Mouse (Mus musculus) hindbrain, postnatal 0 days (tissue): ENCODE measurements around the gene Tsc22d2. TPM values are rescaled to one million over a fixed set of nuclear protein-coding genes. Genes with fewer than 3 reads are reported as not detected.

Experiments
- ATAC-seq: fragments of 200-750 bp; cut with Nextera tagmentation; 2 replicates; pipeline ENCODE4 v1.8.0; 2017; ENCODE audit warnings: mild to moderate bottlenecking, moderate TSS enrichment, moderate library complexity
- DNase-seq: peaks from one replicate; pipeline ENCODE4 v3.0.0-alpha.2; 2015; ENCODE audit warnings: low spot score
- H3K27ac ChIP-seq: fragments of 300-500 bp; sonication (generic); 2 replicates; pipeline ENCODE4 v1.5.1; 2014; ENCODE audit warnings: mild to moderate bottlenecking
- H3K27me3 ChIP-seq: fragments of 300-500 bp; sonication (generic); 2 replicates; pipeline ENCODE4 v1.6.1; 2014; ENCODE audit warnings: low read length, mixed read lengths; ENCODE audit not compliant: insufficient read depth
- H3K36me3 ChIP-seq: fragments of 300-500 bp; sonication (generic); 2 replicates; pipeline ENCODE4 v1.6.1; 2014; ENCODE audit warnings: low read length, mixed read lengths; ENCODE audit not compliant: insufficient read depth
- H3K4me1 ChIP-seq: fragments of 300-500 bp; sonication (generic); 2 replicates; pipeline ENCODE4 v1.6.1; 2014; ENCODE audit warnings: antibody characterized with exemption, low read length, mixed read lengths; ENCODE audit not compliant: insufficient read depth
- H3K4me2 ChIP-seq: fragments of 300-500 bp; sonication (generic); 2 replicates; pipeline ENCODE4 v1.6.1; 2014; ENCODE audit warnings: low read depth, mild to moderate bottlenecking, low read length, moderate library complexity, mixed read lengths
- H3K4me3 ChIP-seq: fragments of 300-500 bp; sonication (generic); 2 replicates; pipeline ENCODE4 v1.5.1; 2014; ENCODE audit warnings: low read length
- H3K9ac ChIP-seq: fragments of 300-500 bp; sonication (generic); replicated peaks from 2 replicates; pipeline ENCODE4 v1.6.1; 2014; ENCODE audit warnings: mild to moderate bottlenecking, low read length, moderate library complexity, mixed read lengths
- H3K9me3 ChIP-seq: fragments of 300-500 bp; sonication (generic); 2 replicates; pipeline ENCODE4 v1.6.1; 2016; ENCODE audit warnings: low read length, mixed read lengths
- CTCF ChIP-seq: IDR thresholded peaks from 2 replicates; pipeline ENCODE4 v1.5.1; 2016; ENCODE audit warnings: antibody characterized with exemption, control low read depth, low read depth
- WGBS: fragments of 180-500 bp; shearing (Covaris S2); extraction: QIAGEN DNeasy Blood & Tissue Kit; methylation state at CpG from one replicate; pipeline ENCODE4 v1.1.7; 2014; 5-methylcytosine and 5-hydroxymethylcytosine counted together
- polyA plus RNA-seq: library from polyadenylated mRNA; unstranded; fragments of >200 nt; fragmentation: Nextera tagmentation; extraction: Ambion mirVana; gene quantifications from 2 replicates; pipeline ENCODE4 v1.2.1, GENCODE M21; 2015
- total RNA-seq: library from RNA; depleted of rRNA; stranded (reverse); fragments of >200 nt; gene quantifications from 2 replicates; pipeline ENCODE4 v1.2.3, GENCODE M21; 2014

Gene Tsc22d2
- total and polyA plus RNA-seq, 2 experiments from 2014 or later: 10.4 to 39.0 TPM

- no peak for DNase-seq
- WGBS: 26% methylated on average over 5 of the region's 5 CpGs
These were observed 4.5 kb downstream of the Tsc22d2 start for GRCm38 (mm10) chr3:58418724-58419705.

GRCm38 (mm10) chr3:58428861-58429260 is 14.3 kb downstream of the Tsc22d2 start:
- Histone ChIP-seq H3K27me3 (no peaks in the 10 kb centered on the region), H3K9me3 (no peaks in the 10 kb centered on the region), H3K9ac (no peak overlapping the region), H3K27ac (no peak overlapping the region), H3K4me3 (no peak overlapping the region), H3K4me1 (no peaks in the 10 kb centered on the region), H3K36me3 (no peaks in the 10 kb centered on the region), H3K4me2 (no peak overlapping the region)
- DNase-seq (peak; percentile 30), ATAC-seq (no peak)
- TF ChIP-seq CTCF: no peak
- 32% methylated on average over 1 of the region's 1 CpGs for WGBS

More at GRCm38 (mm10) chr3:58418724-58419705, 4.5 kb downstream of the Tsc22d2 start:
- H3K4me2 ChIP-seq: peak overlapping the region; percentile 94
- no peak overlapping the region for H3K27ac ChIP-seq
- H3K27me3 ChIP-seq: no peaks in the 10 kb centered on the region
- H3K36me3 ChIP-seq: no peaks in the 10 kb centered on the region
- H3K4me1 ChIP-seq: peaks cover 12% of the 10 kb centered on the region
- no peaks in the 10 kb centered on the region for H3K9me3 ChIP-seq
- no peak for TF ChIP-seq CTCF
- H3K4me3 ChIP-seq: peak overlapping the region; percentile 89
- H3K9ac ChIP-seq: 0 out of 2 replicates have a peak overlapping the region, but pooled peaks have one; percentile 46
- no peak for ATAC-seq

GRCm38 (mm10) chr3:58434414-58434813 is 19.9 kb downstream of the Tsc22d2 start:
- Histone ChIP-seq H3K27ac (no peak overlapping the region), H3K9ac (no peak overlapping the region), H3K4me3 (no peak overlapping the region), H3K4me1 (no peaks in the 10 kb centered on the region), H3K9me3 (no peaks in the 10 kb centered on the region), H3K4me2 (no peak overlapping the region), H3K36me3 (no peaks in the 10 kb centered on the region), H3K27me3 (no peaks in the 10 kb centered on the region)
- no peak for TF ChIP-seq CTCF
- DNase-seq (no peak), ATAC-seq (no peak)
- WGBS: 90% methylated on average over 2 of the region's 2 CpGs

- Histone ChIP-seq H3K4me3 (no peak overlapping the region), H3K9ac (no peak overlapping the region), H3K9me3 (no peaks in the 10 kb centered on the region), H3K27me3 (no peaks in the 10 kb centered on the region), H3K36me3 (no peaks in the 10 kb centered on the region), H3K4me1 (no peaks in the 10 kb centered on the region), H3K4me2 (no peak overlapping the region), H3K27ac (no peak overlapping the region)
- peak; percentile 5 for DNase-seq
- no peak for ATAC-seq
- peak; percentile 53 for TF ChIP-seq CTCF
- WGBS: 96% methylated on average over 2 of the region's 2 CpGs
These were observed 33.7 kb downstream of the Tsc22d2 start for GRCm38 (mm10) chr3:58448230-58448629.

- Histone ChIP-seq H3K9me3 (no peaks in the 10 kb centered on the region), H3K4me1 (no peaks in the 10 kb centered on the region), H3K4me3 (no peak overlapping the region), H3K4me2 (no peak overlapping the region), H3K9ac (no peak overlapping the region), H3K36me3 (no peaks in the 10 kb centered on the region), H3K27me3 (no peaks in the 10 kb centered on the region), H3K27ac (no peak overlapping the region)
- no peak for TF ChIP-seq CTCF
- no peak for ATAC-seq
- WGBS: 95% methylated on average over 3 of the region's 3 CpGs
- no peak for DNase-seq
These were observed 35.0 kb downstream of the Tsc22d2 start for GRCm38 (mm10) chr3:58449487-58449886.

- 79% methylated on average over 4 of the region's 4 CpGs for WGBS
- no peaks in the 10 kb centered on the region for H3K27me3 ChIP-seq
- no peak for TF ChIP-seq CTCF
- H3K9me3 ChIP-seq: no peaks in the 10 kb centered on the region
- DNase-seq: no peak
- no peak overlapping the region for H3K27ac ChIP-seq
- no peak for ATAC-seq
- H3K36me3 ChIP-seq: no peaks in the 10 kb centered on the region
- no peak overlapping the region for H3K9ac ChIP-seq
- H3K4me3 ChIP-seq: no peak overlapping the region
- no peak overlapping the region for H3K4me2 ChIP-seq
- no peaks in the 10 kb centered on the region for H3K4me1 ChIP-seq
These were observed 40.1 kb downstream of the Tsc22d2 start for GRCm38 (mm10) chr3:58454414-58455205.
